Mouse (Mus musculus): Measurements from ENCODE around the gene Zfhx3.

DNA sequence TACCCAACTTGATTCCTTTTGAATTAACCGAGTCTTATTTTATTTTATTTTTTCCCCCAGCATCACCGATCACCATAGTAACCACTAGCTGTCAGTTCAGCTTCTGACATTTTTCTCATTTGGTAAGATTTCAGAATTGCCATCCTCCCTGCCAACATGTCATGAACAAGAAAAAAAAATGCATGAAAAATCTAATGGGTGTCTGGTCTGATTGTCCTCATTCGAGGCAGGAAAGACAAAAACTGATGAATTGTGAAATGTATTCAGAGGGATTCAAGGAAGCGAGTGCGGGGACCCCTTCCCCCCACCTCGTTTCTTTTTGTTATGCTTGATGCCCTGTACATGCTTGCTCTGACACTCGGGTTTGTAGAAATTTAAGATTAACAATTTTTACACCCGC is 15.1 kb downstream of the Zfhx3 start:
- TF ChIP-seq POLR2A (IDR thresholded peaks at IDR 0.05; ENCODE audit: insufficient read depth, low read length) (no peak), CTCF (IDR thresholded peaks at IDR 0.05; ENCODE audit: low read depth, low read length) (no peak)
